Mouse (Mus musculus) large intestine, adult 2 months (tissue): Measurements from ENCODE around the gene Nop2. TPM values are rescaled to one million over a fixed set of nuclear protein-coding genes. Genes with fewer than 3 reads are reported as not detected.

Source experiments
- DNase-seq: peaks from one replicate; pipeline ENCODE4 v3.0.0-alpha.2; 2012; ENCODE audit warnings: low read depth, low spot score
- WGBS: fragments of 180-500 bp; shearing (Covaris S2); methylation state at CpG from one replicate; pipeline ENCODE4 v1.1.7; 2018; 5-methylcytosine and 5-hydroxymethylcytosine counted together
- polyA plus RNA-seq: library from polyadenylated mRNA; depleted of rRNA; stranded (reverse); fragments of >200 nt; gene quantifications from 2 replicates; pipeline ENCODE4 v1.2.3, GENCODE M21; 2012

Nop2 gene
- polyA plus RNA-seq, 1 experiment: 17.7 TPM

DNA sequence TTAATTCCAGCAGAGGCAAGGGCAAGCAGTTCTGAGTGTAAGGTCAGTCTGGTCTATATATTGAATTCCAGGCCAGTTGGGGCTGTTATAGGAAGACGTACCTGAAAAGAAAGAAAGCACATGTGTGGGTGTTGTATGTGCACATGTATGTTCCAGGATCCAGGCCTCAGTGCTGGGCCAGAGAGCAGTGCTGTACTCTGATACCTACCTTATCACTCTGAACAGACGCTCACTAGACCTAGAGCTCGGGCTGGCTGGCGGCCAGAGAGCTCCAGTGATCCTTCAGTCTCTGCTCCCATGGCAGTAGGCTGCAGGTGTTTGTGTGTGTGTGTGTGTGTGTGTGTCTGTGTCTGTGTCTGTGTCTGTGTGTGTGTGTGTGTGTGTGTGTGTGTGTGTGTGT is 27.5 kb upstream of the Nop2 start:
- no peak for DNase-seq

DNA sequence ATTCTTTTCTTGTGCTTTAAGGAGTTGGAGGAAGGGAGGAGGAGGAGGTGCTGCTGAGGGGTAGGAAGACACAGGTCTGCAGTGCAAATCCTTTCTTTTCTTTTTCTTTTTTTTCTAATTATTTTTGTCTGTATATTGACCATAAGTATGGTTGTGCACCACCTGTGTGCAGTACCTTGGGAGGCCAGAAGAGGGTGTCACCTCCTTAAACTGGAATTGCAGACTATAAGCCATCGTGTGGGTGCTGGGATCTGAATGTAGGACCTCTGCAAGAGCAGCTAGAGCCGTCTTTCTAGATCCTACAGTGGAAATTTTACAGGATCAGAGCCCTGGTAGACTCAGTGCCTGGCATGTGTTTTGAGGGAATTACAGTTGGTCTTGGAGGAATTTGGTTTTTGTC is 24.0 kb upstream of the Nop2 start:
- 99% methylated on average over 2 of the region's 2 CpGs for WGBS

More for the DNA sequence above, 27.5 kb upstream of the Nop2 start:
- WGBS: 82% methylated on average over 4 of the region's 4 CpGs

GRCm38 (mm10) chr6:125109371-125109770 is 22.3 kb upstream of the Nop2 start:
- WGBS: 87% methylated on average over 14 of the region's 14 CpGs
- DNase-seq: no peak

More for the DNA sequence above, 24.0 kb upstream of the Nop2 start:
- no peak for DNase-seq

DNA sequence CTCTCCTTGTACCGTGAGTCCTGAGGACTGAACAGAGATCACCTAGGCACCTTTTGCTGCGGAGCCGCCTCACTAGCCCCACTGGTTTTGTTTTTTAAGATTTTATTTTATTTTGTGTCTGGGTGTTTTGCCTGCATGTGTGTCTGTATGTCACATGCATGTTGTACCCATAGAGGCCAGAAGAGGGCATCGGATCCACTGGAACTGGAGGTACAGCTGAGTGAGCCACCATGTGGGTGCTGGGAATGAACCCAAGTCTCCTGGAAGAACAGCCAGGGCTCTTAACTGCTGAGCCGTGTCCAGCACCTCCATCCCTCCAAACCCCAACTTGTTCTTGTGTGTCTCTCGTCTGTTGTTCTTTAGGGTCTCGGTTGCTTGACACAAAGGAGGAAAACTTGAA is 20.8 kb upstream of the Nop2 start:
- no peak for DNase-seq
- WGBS: 89% methylated on average over 7 of the region's 7 CpGs

DNA sequence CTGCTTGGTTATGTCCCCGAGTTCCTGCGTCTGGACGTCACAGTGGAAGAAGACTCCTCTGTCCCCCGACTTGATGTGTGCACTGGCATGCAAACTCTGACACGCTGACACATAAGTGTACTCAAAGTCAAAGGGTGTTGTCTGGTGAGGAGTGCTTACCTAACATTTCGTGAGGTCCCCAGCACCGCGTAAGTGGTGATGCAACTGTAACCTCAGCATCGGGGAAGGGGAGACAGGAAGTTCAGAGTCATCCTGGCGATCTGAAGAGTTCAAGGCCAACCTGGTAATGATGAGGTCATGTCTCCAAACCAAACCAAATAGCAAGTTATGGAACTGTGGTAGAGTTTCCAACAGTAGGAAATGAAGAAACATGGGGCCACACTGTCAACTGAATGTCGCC is 19.2 kb upstream of the Nop2 start:
- 88% methylated on average over 11 of the region's 11 CpGs for WGBS

DNA sequence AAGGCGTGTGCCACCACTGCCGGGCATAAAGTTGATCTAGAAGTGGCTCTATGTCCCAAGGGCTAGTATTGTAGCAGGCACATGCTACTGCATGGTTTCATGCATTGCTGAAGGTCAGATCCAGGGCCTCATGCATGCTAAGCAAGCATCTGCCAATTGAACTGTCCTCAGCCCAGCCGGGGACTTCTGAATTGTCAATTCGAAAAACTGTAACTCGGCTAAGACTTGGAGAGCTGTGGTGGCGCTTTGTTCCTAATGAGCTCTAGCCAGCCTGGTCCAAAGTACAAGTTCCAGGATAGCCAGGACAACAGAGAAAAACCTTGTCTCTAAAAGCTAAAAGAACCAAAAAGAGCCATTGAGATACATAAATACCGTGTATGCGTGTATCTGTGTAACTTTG is 12.3 kb upstream of the Nop2 start:
- WGBS: 87% methylated on average over 8 of the region's 8 CpGs
- no peak for DNase-seq

More for the DNA sequence above, 19.2 kb upstream of the Nop2 start:
- no peak for DNase-seq

GRCm38 (mm10) chr6:125128724-125129123 is 3.0 kb upstream of the Nop2 start:
- no peak for DNase-seq
- 88% methylated on average over 12 of the region's 12 CpGs for WGBS

GRCm38 (mm10) chr6:125129710-125130402 is 1.9 kb upstream of the Nop2 start:
- 91% methylated on average over 20 of the region's 20 CpGs for WGBS
- DNase-seq: no peak

DNA sequence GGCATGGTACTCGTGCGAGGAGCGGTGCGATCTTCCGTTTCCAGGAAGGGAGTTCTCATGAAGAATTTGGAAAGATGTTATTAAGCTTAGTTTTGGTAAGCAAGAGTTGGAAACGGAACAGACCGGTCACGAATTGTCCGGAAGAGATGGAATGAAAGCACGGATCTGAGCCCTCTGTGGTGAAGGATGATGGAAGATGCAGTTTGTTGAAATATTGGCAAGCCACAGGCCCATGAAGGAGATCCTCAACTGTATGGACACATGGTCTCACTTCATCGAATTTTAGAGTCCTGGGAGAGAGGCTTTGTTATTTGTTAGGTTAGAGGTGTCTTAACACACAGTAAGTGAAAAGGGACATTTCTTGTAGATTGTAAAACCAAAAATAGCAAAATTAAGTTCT is 761 bp downstream of the Nop2 start:
- no peak for DNase-seq
- 2% methylated on average over 11 of the region's 11 CpGs for WGBS

GRCm38 (mm10) chr6:125137002-125137671 is 5.4 kb downstream of the Nop2 start:
- WGBS: 88% methylated on average over 19 of the region's 19 CpGs
- DNase-seq: no peak

- 86% methylated on average over 7 of the region's 7 CpGs for WGBS
- DNase-seq: no peak
Measured at GRCm38 (mm10) chr6:125139747-125140146, 8.0 kb downstream of the Nop2 start.

- no peak for DNase-seq
- WGBS: 89% methylated on average over 8 of the region's 8 CpGs
Measured at GRCm38 (mm10) chr6:125142436-125142835, 10.7 kb downstream of the Nop2 start.

- 74% methylated on average over 3 of the region's 3 CpGs for WGBS
- no peak for DNase-seq
Measured at GRCm38 (mm10) chr6:125143128-125143527, 11.4 kb downstream of the Nop2 start.

GRCm38 (mm10) chr6:125143904-125144303 is 12.2 kb downstream of the Nop2 start:
- DNase-seq: no peak
- 82% methylated on average over 9 of the region's 9 CpGs for WGBS

DNA sequence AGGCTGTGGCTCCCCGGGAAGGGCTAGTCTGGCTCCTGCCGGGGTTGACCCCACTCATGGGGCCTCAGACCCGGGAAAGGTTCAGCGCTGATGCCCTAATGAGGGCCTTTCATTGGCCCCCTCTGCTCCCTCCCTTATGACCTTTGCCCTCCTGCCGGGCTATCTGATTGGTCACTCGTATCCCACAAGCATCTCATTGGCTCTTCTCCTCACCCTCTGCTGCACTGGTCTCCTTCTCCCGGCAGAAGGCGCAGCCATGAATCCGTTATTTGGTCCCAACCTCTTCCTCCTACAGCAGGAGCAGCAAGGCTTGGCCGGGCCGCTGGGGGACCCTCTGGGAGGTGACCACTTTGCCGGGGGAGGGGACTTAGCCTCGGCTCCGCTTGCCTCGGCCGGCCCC is 13.3 kb downstream of the Nop2 start, which contains the start of gene Iffo1:
Gene Iffo1, plus strand, starts transcription at position 241 of the 400 bp plus-strand sequence.
- 4% methylated on average over 16 of the region's 16 CpGs for WGBS
- DNase-seq: no peak

GRCm38 (mm10) chr6:125145479-125145951 is 13.8 kb downstream of the Nop2 start:
- 21% methylated on average over 35 of the region's 35 CpGs for WGBS
- no peak for DNase-seq

DNA sequence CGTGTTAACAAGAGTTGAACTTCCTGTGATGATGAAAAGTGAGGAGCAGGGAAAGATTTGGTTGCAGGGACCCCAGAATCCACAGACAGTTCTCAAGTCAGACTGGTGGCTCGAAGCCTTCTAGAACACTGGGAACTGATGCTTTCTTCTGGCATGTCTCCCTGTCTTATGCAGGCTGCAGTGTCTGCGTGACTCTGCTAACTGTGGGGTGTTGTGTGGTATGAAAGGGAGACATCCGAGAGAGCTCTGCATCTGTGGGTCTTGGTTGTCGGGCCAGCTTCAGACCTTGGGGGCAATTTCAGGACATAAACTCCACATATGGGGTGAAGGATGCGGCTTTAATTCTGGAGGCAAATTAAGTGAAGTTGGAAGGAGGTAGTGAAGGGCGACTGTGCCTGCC is 14.4 kb downstream of the Nop2 start:
- no peak for DNase-seq
- 57% methylated on average over 7 of the region's 7 CpGs for WGBS

- 63% methylated on average over 4 of the region's 4 CpGs for WGBS
- DNase-seq: no peak
Measured at GRCm38 (mm10) chr6:125146797-125147196, 15.1 kb downstream of the Nop2 start.

GRCm38 (mm10) chr6:125147329-125147728 is 15.6 kb downstream of the Nop2 start:
- WGBS: 52% methylated on average over 10 of the region's 10 CpGs
- no peak for DNase-seq

DNA sequence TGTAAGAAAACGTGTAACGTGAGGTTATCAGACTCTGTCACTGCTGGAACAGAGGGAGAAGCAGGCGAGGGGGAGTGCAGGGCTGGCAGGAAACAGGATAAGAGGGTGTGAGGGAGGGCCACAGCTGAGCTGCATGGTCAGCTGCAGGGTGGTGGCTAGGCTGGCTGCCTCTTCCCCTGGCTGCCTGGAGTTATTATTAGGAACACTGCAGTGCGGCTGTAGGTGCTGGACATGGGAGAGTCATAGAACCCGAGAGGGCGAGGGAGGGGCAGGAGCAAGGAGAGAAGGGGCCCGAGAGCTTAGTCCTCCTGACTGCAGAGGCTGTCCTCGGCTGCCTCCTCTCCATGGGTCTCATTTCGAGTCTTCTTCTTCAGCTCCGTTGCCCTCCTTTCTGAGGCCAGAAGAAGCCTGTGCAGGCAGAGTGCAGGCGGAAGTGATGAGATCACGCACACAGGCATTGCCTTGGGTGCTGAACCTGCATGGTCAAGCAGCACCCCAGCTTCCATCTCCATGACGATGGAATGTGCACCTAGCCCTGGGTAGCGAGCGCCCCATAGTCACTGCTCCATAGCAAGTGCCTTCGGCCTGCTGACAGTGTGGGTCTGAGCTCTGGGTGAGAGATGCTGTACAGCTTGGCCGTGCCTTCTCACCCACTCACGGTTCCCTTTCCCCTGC is 16.7 kb downstream of the Nop2 start:
- 55% methylated on average over 18 of the region's 18 CpGs for WGBS
- DNase-seq: no peak
